Mouse (Mus musculus): ENCODE data around the gene P3h3. TPM values are rescaled to one million over a fixed set of nuclear protein-coding genes. Genes with fewer than 3 reads are reported as not detected.

Gene P3h3
- total RNA-seq (2023): under 1 TPM; 0.42 to 0.64 TPM

GRCm38 (mm10) chr6:124856916-124857839 lies at the start of gene P3h3:
Gene P3h3, minus strand, starts transcription at chr6:124857752.

GRCm38 (mm10) chr6:124887986-124888385 lies 30.4 kb upstream of the P3h3 start, which contains the start of gene Cd4:
Gene Cd4, minus strand, starts transcription at chr6:124888221.

GRCm38 (mm10) chr6:124863658-124864298 lies 6.2 kb upstream of the P3h3 start, which contains the start of gene Gpr162:
Gene Gpr162, minus strand, starts transcription at chr6:124863983.

GRCm38 (mm10) chr6:124840241-124841167 lies 17.0 kb downstream of the P3h3 start, which contains the start of gene Gnb3:
Gene Gnb3, minus strand, starts transcription at chr6:124840275.

GRCm38 (mm10) chr6:124828868-124829798 lies 28.4 kb downstream of the P3h3 start, which contains the start of the genes Usp5 and Cdca3:
Gene Usp5, minus strand, starts transcription at chr6:124829484.
Gene Cdca3, plus strand, starts transcription at chr6:124829547.

GRCm38 (mm10) chr6:124813933-124814332 lies 43.6 kb downstream of the P3h3 start, which contains the start of gene Tpi1:
Gene Tpi1, minus strand, starts transcription at chr6:124814296.

GRCm38 (mm10) chr6:124808358-124809012 lies 49.1 kb downstream of the P3h3 start, which contains the start of gene Spsb2:
Gene Spsb2, plus strand, starts transcription at chr6:124808661.

Other genes starting within 250 kb of the P3h3 start
- gene C1s2, start 221.7 kb downstream of the P3h3 start, total RNA-seq (2023): not detected
- gene Lpcat3, start 194.7 kb downstream of the P3h3 start, total RNA-seq (2023): 10 to 100 TPM; 39.7 to 48.9 TPM
- 10 to 100 TPM; 49.4 to 59.1 TPM for gene Emg1, start 145.6 kb downstream of the P3h3 start, total RNA-seq (2023)
- 100 to 1,000 TPM; 104 to 117 TPM for gene Phb2, start 145.4 kb downstream of the P3h3 start, total RNA-seq (2023)
- 100 to 1,000 TPM; 415 to 423 TPM for gene Ptpn6, start 119.0 kb downstream of the P3h3 start, total RNA-seq (2023)
- gene Grcc10, start 116.4 kb downstream of the P3h3 start, total RNA-seq (2023): 100 to 1,000 TPM; 118 to 130 TPM
- not detected for gene Gm45234, start 101.7 kb downstream of the P3h3 start, total RNA-seq (2023)
- 10 to 100 TPM; 28.0 to 34.6 TPM for gene Atn1, start 101.2 kb downstream of the P3h3 start, total RNA-seq (2023)
- gene Eno2, start 88.1 kb downstream of the P3h3 start, total RNA-seq (2023): not detected
- not detected for gene Lrrc23, start 78.0 kb downstream of the P3h3 start, total RNA-seq (2023)
- 10 to 100 TPM; 22.1 to 22.7 TPM for gene Spsb2, start 49.1 kb downstream of the P3h3 start, total RNA-seq (2023)
- gene Tpi1, start 43.5 kb downstream of the P3h3 start, total RNA-seq (2023): 100 to 1,000 TPM; 120 to 136 TPM
- 10 to 100 TPM; 59.3 TPM for gene Usp5, start 28.3 kb downstream of the P3h3 start, total RNA-seq (2023)
- 10 to 100 TPM; 63.3 to 71.4 TPM for gene Cdca3, start 28.2 kb downstream of the P3h3 start, total RNA-seq (2023)
- not detected for gene Gnb3, start 17.5 kb downstream of the P3h3 start, total RNA-seq (2023)
- gene Gpr162, start 6.2 kb upstream of the P3h3 start, total RNA-seq (2023): not detected
- gene Cd4, start 30.5 kb upstream of the P3h3 start, total RNA-seq (2023): under 1 TPM; 0.20 to 0.29 TPM
- under 1 TPM; 0.37 to 0.73 TPM for gene Lag3, start 54.0 kb upstream of the P3h3 start, total RNA-seq (2023)
- gene Ptms, start 62.4 kb upstream of the P3h3 start, total RNA-seq (2023): 100 to 1,000 TPM; 106 to 150 TPM
- gene Mlf2, start 73.6 kb upstream of the P3h3 start, total RNA-seq (2023): 10 to 100 TPM; 92.0 to 97.0 TPM
- gene Cops7a, start 107.8 kb upstream of the P3h3 start, total RNA-seq (2023): 10 to 100 TPM; 17.3 to 22.6 TPM
- gene Pianp, start 138.9 kb upstream of the P3h3 start, total RNA-seq (2023): not detected
- gene Zfp384, start 151.4 kb upstream of the P3h3 start, total RNA-seq (2023): 10 to 100 TPM; 68.6 to 81.0 TPM
- gene Ing4, start 182.0 kb upstream of the P3h3 start, total RNA-seq (2023): 10 to 100 TPM; 65.4 to 82.9 TPM
- 10 to 100 TPM; 11.4 to 12.0 TPM for gene Acrbp, start 191.9 kb upstream of the P3h3 start, total RNA-seq (2023)
- 10 to 100 TPM in 1 of 2 experiments, 1 to 10 TPM in 1; 8.4 to 12.3 TPM for gene Lpar5, start 210.2 kb upstream of the P3h3 start, total RNA-seq (2023)
- gene Chd4, start 238.2 kb upstream of the P3h3 start, total RNA-seq (2023): 100 to 1,000 TPM; 178 to 182 TPM